Mouse (Mus musculus) kidney, postnatal 25 days (tissue): Measurements from ENCODE around the gene Atoh8.

Experiments used
- DNase-seq, 2 experiments: peaks; one replicate each; pipeline ENCODE4 v3.0.0; 2021; ENCODE audit warnings: mixed read lengths in 2 of 2

Gene Atoh8

DNA sequence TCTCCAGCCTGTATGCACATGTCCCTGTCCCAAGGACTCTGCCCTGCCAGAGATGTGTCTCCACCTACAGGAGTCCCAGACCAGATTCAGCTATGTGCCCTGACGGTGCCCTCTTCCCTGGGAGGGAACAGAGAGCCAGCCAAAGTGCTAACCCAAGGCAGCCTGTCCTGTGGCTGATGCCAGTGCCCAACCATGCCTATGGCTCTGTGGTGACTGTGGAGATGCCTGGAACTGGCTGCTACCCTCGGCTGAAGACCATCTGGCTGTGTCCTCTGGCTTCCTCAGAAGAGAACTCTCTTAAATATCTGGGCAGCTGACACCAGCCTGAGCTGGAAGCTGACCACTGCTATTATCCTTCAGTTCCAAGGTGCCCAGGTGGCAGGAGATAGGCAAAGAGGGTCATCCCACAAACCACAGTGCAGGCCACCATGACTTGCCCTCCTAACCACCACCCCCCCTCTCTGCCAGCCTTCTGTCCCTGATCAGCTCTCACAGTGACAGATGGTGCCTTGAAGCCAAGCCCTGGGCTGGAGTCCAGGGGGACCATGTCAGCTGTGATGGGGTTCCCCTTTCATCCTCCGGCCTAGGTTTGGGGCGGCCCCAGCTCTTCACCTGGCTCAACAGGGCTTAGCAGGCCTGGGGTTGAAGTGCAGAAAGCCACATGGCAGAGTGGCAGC is 18.7 kb upstream of the Atoh8 start:
- DNase-seq: peak in 1 of 2 experiments; percentile 68

DNA sequence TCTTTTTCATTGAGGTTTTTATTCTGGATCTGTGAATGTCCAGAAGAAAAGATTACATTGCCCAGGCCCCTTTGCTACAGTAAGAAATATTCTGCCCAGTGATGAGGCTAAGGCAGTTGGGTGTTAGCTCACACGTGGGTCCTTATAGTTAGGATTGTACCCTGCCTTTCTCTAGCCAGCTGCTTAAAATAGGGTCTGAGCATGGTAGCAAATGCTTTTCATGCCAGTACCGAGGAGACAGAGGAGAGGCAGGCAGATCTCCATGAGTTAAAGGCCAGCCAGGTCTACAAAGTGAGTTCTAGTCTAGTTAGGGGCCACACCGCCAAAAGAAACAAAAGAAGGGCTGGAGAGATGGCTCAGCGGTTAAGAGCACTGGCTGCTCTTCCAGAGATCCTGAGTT is 17.8 kb upstream of the Atoh8 start:
- DNase-seq: no peak

DNA sequence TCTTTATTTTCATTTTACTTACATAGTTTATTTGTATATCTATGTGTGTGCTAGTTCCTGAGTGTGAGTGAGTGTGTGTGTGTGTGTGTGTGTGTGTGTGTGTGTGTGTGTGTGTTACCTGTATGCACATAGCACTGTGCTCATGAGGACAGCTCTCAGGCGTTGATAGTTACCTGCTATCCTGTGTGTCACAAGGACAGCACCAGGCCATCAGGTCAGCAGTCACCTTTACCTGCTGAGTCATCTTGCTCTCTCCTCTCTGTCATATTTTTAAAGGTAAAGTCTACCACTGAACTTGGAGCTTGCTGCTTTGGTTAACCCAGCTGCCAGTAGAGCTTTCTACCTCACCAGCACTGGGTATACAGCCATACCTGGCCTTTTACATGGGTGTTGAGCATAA is 17.1 kb upstream of the Atoh8 start:
- DNase-seq: no peak

DNA sequence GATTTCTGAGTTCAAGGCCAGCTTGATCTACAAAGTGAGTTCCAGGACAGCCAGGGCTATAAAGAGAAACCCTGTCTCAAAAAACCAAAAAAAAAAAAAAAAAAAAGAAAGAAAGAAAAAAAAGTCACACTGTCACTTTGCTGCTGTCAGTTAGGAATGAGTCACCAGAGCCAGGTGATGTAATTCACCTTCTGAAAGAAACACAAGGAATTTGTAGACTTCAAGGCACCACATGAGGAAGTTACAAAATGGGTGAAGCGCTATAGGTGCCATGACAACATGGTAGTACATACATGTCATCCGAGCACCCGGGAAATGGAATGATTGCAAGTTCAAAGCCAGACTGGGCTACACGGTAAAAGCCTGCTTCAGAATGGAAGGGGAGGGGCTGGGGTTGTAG is 14.6 kb upstream of the Atoh8 start:
- DNase-seq: no peak

DNA sequence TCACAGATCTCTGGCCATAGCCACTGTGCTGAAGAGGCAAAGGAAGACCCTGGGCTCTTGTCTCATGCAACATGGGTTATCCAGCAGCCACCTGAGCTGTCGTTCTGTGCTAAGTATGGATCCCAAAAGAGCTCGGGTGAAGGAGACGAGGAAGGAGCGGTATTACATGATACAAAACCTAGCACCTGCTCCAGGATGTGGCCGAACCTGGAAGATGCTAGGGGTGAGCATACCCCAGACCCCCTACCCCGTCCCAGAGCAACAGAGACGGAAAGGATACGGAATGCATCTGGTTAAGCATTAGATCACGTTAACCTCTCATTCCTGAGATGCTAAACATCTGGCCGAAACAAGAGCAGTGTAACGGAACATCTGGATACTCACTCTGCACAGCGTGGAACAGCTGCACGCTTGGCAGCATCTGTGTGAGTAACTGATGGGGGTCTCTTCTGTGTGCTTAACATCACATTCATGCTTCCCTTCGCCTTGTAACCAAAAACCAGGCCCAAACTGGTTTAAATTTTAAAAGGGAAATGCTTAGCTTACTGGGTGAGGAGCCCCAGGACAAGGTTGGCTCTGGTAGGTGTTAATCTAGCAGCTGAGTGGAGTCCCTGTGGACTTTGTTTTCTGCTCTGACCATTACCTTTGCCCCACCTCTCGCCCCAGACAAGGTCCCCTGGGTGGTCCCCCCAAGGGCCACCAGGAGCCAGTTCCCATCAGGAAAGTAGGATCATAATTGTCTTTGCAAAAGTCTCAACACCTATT is 13.0 kb upstream of the Atoh8 start:
- no peak for DNase-seq

DNA sequence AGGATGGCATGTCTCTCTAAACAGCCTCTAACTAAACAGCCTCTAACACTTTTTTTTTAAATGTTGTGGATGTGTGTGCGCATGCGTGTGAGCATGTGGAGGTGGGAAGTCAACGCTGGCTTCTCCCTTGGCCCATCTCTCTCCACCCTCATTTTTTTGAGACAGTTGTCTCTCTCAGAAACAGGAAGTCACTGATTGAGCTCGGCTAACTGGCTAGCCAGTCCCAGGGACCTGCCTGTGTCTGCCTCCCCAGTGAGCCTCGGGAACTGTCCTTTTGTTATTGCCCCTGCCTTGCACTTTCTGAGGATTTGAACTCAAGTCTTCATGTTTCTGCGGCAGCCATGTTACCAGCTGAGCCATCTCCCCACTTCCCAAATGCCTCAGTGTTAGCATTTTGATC is 10.9 kb upstream of the Atoh8 start:
- DNase-seq: no peak

DNA sequence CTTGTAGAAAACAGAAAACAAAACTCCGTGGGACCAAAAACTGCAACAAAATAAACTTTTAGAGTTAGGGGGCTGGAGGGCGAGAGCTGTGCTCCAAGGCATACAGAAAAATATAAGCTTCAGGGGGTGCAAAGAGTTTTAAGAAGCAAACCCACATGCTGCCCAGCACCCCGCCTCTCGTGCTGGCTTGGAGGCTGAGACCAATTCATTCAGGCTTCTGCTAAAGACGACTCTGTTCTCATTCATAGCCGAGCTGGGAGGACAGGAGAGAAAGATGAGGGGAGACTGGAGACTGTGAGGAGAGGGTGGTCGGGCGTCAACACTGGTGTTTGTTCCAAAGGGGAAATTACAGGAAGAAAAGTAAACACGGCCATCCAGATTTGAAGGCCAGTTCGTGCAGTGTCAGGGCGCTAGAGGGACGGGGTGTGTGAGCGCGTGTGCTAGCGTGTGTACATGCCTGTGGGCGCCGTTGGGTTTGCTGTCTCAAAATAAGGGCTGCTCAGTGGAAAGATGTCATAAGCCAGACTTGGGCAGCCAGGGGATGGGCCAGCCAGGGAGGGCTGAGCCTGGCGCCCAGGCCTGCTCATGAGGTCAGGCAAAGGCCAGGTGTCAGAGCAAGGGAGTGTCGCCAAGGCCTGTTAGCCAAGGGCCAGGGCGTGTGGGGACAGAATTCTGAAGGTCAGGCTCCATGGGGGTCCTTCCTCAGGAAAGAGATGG is 9.3 kb upstream of the Atoh8 start:
- peak; percentile 27 to 74 for DNase-seq

DNA sequence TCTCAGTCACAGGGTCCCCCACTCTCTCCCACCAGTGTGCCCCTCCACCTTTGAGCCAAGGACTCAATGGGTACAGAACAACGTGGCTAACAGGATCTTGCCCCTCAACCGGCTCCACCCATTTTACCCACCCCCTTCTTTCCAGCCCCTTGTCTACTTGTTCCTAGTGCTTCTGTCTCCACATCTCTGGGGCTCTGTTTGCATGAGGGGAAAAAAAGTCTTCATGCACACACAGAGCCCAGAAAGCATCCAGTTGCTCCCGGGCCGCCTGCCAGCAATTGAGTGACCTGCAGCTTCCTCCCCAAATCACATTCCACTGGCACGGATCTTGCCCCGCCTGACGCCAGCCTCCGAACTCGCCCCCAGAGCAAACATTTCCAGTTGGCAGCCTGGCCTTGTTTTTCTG is 8.8 kb upstream of the Atoh8 start:
- peak; percentile 95 to 97 for DNase-seq

DNA sequence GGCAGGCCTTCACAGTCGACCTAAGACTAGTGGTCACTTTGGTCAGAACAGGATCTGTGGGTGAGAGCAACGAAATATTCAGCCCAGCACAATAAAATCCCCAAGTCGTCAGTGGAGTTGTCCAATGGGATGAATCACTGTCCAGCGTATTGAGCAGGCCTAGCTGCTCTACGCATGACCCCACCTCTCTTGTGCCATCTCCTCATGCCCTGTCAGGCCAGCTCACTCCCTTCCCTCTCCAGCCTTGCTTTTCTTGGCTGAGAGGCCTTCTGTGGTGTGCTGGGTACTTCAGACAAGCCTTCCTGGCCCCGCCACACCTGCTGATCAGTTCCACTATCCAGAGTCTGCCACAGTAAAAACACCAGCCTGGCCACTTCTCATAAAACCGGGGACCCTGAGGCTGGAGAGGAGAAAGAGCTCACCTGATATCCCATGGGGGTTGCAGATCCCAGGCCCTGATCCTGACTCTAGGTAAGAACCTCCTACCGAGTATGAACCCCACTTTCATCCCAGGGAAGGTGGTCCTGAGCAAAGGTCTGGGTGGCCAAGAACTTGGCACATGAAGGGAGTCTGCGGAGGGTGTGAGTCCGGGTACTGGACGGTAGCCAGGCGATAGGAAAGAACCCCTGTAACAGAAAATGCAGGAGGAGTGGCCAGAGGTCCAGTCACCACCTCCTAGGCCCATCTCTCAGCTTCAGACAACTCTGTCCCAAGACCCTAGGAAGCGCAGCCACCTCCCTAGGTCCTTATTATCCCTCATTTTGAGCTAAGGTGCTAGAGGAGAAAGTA is 7.3 kb upstream of the Atoh8 start:
- DNase-seq: no peak

DNA sequence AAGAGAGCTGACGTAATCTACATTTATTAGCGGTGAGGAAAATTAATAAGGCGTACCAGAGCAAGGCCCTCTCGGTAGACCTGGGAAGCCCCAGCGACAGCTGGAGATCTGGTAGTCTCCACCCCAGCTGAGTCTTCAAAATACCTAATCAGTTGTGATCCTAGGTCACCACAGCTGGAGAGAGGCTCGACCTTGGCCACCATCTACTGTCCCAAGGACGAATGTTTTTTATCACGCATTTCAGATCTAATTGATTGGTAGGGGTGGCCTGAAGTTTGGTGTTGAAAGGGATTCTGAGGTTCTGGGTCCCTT is 6.4 kb upstream of the Atoh8 start:
- DNase-seq: no peak

DNA sequence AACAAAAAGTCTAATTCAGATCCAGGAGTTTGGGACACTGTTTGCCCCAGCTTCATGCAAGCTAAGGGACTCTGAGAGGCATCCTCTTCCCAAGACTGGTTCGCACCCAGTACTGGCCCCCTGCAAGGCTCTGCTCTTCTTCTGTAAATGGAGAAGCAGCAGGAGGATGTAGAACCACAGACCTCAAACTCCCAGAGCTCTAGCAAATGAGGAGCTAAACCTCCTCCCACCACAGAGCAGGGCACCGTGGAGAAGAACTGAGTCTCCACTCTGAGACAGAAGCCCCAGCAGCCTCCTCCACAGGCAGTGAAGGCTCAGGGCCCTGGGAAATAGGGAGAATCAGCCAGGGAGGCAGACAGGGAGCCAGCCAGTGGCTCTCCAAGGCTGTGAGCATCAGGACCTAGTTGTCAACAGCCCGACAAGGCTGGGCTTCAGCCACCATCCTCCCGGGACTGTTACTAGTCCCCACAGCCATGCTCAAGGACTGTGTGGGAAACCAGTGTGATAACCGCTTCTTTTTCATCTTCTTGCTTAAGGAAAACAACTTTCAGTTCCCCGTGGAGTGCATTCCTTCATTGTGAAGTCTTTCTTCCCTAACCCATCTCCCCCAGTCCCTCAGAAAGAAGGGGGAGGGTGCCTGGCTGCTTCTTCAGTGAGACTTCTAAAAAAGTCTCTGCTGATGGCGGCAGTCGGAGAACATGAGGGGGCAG is 5.9 kb upstream of the Atoh8 start:
- no peak for DNase-seq

DNA sequence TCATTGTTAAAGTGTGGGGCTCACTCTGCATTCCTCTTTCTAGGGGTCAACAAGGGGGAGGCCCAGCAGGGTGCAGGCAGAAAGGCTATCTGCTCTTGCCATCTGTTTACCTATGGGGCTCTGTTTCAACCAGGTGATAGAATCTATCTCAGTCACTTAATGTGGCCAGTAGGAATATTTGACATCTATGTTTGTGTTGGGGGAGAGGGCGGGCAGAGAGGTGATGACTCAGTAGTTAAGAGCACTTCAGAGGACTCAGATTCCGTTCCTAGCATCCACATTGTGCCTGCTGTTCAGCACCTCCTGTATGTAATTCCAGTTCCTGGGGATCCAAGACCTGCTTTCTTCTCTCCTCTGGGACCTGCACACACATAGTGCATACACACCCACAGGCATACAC is 4.7 kb upstream of the Atoh8 start:
- no peak for DNase-seq

DNA sequence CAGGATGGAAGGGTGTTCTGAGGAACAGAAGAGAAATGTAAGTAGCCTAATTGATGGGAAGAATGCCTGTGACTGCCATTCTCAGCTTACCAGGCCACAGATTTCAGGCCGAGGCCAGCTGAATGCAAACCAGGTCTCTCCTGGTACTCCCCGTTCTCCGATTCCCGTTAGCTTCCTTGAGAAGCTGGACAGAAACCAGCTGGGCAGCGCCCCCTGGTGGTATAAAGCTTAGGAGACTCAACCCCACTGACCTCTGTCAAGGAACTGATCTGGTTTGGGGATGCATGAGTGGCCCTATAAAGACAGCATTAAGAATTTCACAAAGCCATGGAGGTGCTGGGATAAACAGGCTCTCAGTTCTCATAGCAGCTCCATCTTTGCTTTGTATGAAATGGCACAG is 1.7 kb upstream of the Atoh8 start:
- DNase-seq: peak; percentile 87 to 96

DNA sequence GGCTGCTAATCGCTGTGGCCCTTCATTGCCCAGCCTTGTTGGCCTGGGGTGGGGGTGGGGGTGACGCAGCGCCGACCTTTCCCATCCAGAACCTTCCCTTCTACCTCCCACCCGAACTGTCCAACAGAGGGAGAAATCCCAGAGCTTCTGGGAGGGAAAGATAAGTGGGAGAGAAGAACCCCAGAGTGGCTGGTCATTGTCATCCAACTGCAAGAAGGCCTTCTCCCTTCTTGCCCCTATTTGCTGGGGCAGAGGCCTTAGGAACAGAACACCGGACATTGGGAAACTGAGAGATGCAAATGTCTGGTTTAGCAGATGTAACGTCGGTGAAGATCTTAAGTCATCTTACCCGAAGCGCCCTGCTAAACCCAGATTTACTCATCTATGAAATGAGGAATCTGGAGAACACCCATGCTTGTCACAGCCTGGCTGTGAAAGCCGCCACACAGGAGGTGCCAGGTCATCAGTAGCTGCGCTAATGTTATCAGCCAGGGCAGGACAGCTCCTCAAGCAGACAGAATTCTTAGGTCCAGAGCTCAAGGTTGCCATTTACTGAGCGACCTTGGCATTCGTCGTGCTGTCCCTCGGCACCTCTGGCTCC is 530 bp upstream of the Atoh8 start:
- no peak for DNase-seq

DNA sequence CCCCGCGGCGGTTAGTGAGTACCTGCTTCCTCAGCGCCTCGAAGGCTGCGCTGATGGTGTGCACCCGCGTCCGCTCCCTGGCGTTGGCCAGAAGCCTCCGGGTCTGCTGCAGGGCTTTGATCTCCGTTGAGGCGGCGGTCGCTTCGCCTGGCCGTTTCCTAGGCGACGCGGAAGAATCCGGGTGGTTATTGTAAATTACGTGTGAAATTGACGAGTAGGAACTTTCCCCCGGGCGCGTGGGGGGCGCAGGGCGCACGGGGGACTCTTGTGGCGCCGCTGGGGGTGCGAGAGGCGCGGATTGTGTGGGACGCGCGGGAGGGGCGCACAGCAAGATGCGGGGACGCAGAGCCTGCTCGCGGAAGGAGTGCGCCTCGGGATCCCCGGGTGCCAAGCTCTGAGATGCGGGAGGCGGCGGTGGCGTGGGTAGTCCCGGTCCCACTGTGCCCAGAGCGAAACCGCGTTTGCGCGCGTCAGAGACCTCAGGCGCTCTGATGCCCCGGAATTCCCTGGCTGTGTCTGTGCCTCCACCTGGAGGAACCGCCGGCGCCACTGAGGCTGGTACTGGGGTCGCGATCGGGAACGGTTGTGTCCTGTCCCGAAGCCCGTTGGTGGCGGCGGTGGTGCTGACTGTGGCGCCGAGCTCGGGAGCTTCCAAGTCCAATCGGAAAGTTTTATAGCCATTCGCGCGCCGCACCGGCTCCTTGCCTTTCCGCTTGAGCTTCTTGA is 842 bp downstream of the Atoh8 start:
- peak in 1 of 2 experiments; percentile 43 for DNase-seq

DNA sequence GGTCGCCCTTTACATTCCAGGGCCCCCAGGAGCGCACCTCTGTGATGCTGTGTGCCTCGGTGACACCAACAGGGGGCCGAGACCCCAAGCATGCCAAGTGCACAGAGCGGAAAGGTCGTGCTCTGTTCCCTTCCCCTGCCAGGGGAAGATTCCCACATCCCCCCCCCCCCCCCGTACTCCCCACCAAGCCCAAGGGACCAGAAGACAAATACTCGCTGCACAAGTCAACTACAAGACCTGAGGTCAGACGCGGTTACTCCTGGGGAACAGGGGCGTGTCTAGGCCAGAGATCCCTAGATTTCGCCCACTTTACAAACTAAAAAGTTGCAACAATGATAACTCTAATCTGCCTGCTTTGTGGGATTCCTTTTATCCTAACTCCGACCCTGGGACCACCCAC is 1.4 kb downstream of the Atoh8 start:
- no peak for DNase-seq

DNA sequence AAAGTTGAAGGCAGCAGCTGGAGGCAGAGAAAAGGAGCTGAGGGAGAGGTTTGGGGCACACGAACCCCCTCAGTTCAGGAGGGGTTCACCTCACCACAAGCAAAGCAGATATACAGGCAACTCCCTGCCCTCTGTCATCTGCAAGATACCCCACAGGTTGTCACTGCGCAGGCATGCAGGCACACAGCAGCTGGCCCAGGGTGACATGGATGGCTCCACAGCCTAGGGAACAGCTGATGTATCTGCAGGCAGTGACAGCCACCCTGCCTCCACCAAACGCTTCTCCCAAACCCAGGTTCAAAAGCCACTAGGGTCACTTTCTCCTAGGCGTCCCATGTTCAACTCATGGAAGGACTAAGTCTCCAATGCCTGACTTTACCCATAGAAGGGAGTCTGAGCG is 2.5 kb downstream of the Atoh8 start:
- DNase-seq: no peak

DNA sequence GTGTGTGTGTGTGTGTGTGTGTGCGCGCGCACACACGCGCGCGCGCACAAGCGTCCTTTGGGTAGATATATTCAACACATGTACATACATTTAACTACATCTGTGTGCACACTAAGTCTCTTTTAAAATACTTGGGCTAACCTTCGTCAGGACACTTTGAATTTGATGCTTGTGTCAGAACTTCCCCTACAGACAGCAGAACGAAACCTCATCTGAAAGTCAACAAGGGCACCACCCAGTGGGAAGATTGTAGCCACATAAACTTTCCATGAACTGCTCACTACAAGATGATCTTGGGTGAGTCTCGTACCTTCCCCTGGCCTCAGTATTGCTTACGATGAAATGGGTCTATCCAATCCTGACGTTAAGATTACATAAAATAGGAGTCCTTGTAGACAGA is 3.0 kb downstream of the Atoh8 start:
- DNase-seq: no peak

DNA sequence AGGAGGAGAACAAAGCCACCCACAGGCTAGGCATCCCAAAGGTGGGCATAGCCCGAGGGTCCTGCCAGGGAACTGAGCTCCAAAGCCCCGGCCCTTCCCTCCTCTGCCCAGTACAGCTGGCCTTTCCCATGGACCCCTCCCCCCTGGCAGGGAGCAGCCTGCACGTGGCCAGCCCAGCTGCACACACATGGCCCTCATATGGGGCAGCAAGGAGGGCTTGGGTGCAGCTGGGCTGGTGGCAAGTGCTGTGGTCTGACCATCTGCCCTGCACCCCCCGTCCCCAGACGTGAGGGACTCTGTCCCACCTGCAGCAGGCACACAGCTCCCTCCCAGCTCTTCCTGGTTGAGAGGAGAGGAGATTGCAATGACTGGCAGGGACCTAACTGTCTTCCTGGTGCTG is 4.5 kb downstream of the Atoh8 start:
- DNase-seq: no peak

DNA sequence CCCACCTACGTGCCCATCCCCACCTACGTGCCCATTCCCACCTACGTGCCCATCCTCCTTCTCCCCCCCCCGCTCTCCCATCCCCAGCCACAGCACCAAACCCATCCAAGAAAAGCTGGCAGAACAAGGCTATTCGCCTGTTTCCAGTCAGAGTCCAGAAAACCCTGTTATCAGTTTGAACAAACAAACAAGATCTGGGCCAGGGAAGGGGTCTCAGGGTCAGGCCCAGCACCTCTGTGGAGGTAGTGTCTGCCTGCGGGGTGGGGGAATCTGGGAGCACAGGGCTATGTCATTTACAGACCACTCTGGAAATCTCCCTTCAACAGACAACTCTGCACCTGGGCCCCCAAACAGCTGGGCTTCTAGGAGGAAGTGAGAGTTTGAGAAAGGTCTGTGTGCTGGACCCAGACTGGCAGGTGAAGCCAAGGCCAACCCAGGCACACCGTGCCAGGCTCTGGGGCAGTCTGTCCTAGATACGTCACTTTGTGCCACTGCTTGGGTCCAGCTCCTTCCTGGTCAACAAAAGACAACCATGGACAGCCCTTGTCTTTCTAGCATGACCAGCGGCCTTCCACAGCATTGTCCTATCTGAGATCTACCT is 7.6 kb downstream of the Atoh8 start:
- DNase-seq: no peak

DNA sequence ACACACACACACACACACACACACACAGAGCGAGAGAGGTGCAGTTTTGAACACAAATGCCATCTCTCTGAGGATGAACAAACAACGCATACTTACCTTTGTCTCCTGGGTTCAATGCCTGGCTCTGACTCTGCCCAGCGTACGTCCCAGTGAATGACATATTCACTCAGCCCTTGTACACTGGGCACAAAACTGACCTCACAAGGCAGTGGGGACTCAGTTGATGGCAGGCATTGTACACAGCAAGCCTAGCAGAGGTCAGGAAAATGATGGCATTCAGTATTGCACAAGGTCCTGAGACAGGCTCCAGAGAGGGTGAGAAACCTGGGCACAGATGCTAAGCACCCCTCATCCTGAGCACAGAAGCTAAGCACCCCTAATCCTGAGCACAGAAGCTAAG is 8.4 kb downstream of the Atoh8 start:
- no peak for DNase-seq
